Mouse (Mus musculus) neural tube, embryonic 12.5 days (tissue): ENCODE measurements around the gene Scyl3. TPM values are rescaled to one million over a fixed set of nuclear protein-coding genes. Genes with fewer than 3 reads are reported as not detected.

Experiments
- ATAC-seq: fragments of 200-750 bp; cut with Nextera tagmentation; 2 replicates; pipeline ENCODE4 v1.8.0; 2017; ENCODE audit warnings: low read depth, mild to moderate bottlenecking, moderate TSS enrichment, moderate library complexity; ENCODE audit not compliant: low FRiP score
- H3K27ac ChIP-seq: fragments of 300-500 bp; sonication (generic); 2 replicates; pipeline ENCODE4 v1.5.1; 2016
- H3K27me3 ChIP-seq: fragments of 300-500 bp; sonication (generic); replicated peaks from 2 replicates; pipeline ENCODE4 v1.6.1; 2016; ENCODE audit warnings: mild to moderate bottlenecking
- H3K36me3 ChIP-seq: fragments of 300-500 bp; sonication (generic); 2 replicates; pipeline ENCODE4 v1.6.1; 2016; ENCODE audit warnings: mild to moderate bottlenecking
- H3K4me1 ChIP-seq: fragments of 300-500 bp; sonication (generic); 2 replicates; pipeline ENCODE4 v1.6.1; 2016
- H3K4me2 ChIP-seq: fragments of 300-500 bp; sonication (generic); replicated peaks from 2 replicates; pipeline ENCODE4 v1.6.1; 2016; ENCODE audit warnings: mild to moderate bottlenecking
- H3K4me3 ChIP-seq: fragments of 300-500 bp; sonication (generic); 2 replicates; pipeline ENCODE4 v1.5.1; 2016
- H3K9ac ChIP-seq: fragments of 300-500 bp; sonication (generic); 2 replicates; pipeline ENCODE4 v1.6.1; 2016; ENCODE audit warnings: mild to moderate bottlenecking
- H3K9me3 ChIP-seq: fragments of 300-500 bp; sonication (generic); 2 replicates; pipeline ENCODE4 v1.6.1; 2016; ENCODE audit warnings: mild to moderate bottlenecking
- WGBS: fragments of 180-500 bp; shearing (Covaris S2); methylation state at CpG from one replicate; pipeline ENCODE4 v1.1.7; 2016; 5-methylcytosine and 5-hydroxymethylcytosine counted together
- polyA plus RNA-seq: library from polyadenylated mRNA; unstranded; fragments of >200 nt; fragmentation: Nextera tagmentation; extraction: Ambion mirVana; gene quantifications from 2 replicates; pipeline ENCODE4 v1.2.1, GENCODE M21; 2016

The Scyl3 gene
- polyA plus RNA-seq, 1 experiment from 2014 or later = 19.7 TPM

- H3K4me2 ChIP-seq = no peak overlapping the region
- H3K27ac ChIP-seq = no peak overlapping the region
- no peaks in the 10 kb centered on the region for H3K4me1 ChIP-seq
- no peaks in the 10 kb centered on the region for H3K27me3 ChIP-seq
- H3K36me3 ChIP-seq = peaks cover 6% of the 10 kb centered on the region
- ATAC-seq = no peak
- WGBS = 94% methylated on average over 2 of the region's 2 CpGs
- H3K9me3 ChIP-seq = no peaks in the 10 kb centered on the region
- H3K9ac ChIP-seq = no peak overlapping the region
- H3K4me3 ChIP-seq = no peak overlapping the region
Observed at GRCm38 (mm10) chr1:163975088-163975487, 46.2 kb downstream of the Scyl3 start.

GRCm38 (mm10) chr1:163976515-163976914 lies 47.6 kb downstream of the Scyl3 start:
- Histone ChIP-seq H3K4me1 (no peaks in the 10 kb centered on the region), H3K9me3 (no peaks in the 10 kb centered on the region), H3K27ac (no peak overlapping the region), H3K36me3 (peaks cover 8% of the 10 kb centered on the region), H3K9ac (no peak overlapping the region), H3K4me3 (no peak overlapping the region), H3K4me2 (no peak overlapping the region), H3K27me3 (no peaks in the 10 kb centered on the region)
- no peak for ATAC-seq
- WGBS = 81% methylated on average over 1 of the region's 1 CpGs

- H3K27me3 ChIP-seq = no peaks in the 10 kb centered on the region
Observed at GRCm38 (mm10) chr1:163992371-163992770, 63.5 kb downstream of the Scyl3 start.

GRCm38 (mm10) chr1:163994173-163994720 lies 65.3 kb downstream of the Scyl3 start:
- Histone ChIP-seq H3K4me2 (peak overlapping the region; percentile 70), H3K9ac (peak overlapping the region; percentile 69), H3K27ac (no peak overlapping the region), H3K9me3 (no peaks in the 10 kb centered on the region), H3K4me3 (peak overlapping the region; percentile 73), H3K36me3 (no peaks in the 10 kb centered on the region), H3K4me1 (peaks cover 4% of the 10 kb centered on the region; the same call in 1 of the 2 replicates), H3K27me3 (no peaks in the 10 kb centered on the region)
- peak; percentile 86 for ATAC-seq
- under 1% methylated on average over 38 of the region's 38 CpGs for WGBS

More at GRCm38 (mm10) chr1:163992371-163992770, 63.5 kb downstream of the Scyl3 start:
- H3K36me3 ChIP-seq = peaks cover 4% of the 10 kb centered on the region; the same call in 1 of the 2 replicates
- no peak overlapping the region for H3K4me3 ChIP-seq
- H3K27ac ChIP-seq = no peak overlapping the region
- peaks cover 4% of the 10 kb centered on the region; the same call in 1 of the 2 replicates for H3K4me1 ChIP-seq
- no peaks in the 10 kb centered on the region for H3K9me3 ChIP-seq
- WGBS = 92% methylated on average over 4 of the region's 4 CpGs
- H3K9ac ChIP-seq = no peak overlapping the region
- ATAC-seq = no peak
- H3K4me2 ChIP-seq = no peak overlapping the region

GRCm38 (mm10) chr1:163994721-163995608 lies 66.1 kb downstream of the Scyl3 start, which contains the start of the genes BC055324 and Mettl18:
TSS of gene BC055324 (minus strand) at chr1:163994796.
TSS of gene Mettl18 (plus strand) at chr1:163994889.
- peak within 1 kb of the TSS; percentile 70 for H3K4me2 ChIP-seq
- H3K9ac ChIP-seq = peak within 1 kb of the TSS; percentile 69
- 4% methylated on average over 43 of the region's 43 CpGs for WGBS
- no peaks in the 10 kb centered on the region for H3K27me3 ChIP-seq
- 0 out of 2 replicates have a peak within 1 kb of the TSS, but pooled peaks have one; percentile 8 for H3K27ac ChIP-seq
- ATAC-seq = peak; percentile 97
- peak within 1 kb of the TSS; percentile 73 for H3K4me3 ChIP-seq
- no peaks in the 10 kb centered on the region for H3K36me3 ChIP-seq
- H3K4me1 ChIP-seq = peaks cover 4% of the 10 kb centered on the region; the same call in 1 of the 2 replicates
- no peaks in the 10 kb centered on the region for H3K9me3 ChIP-seq

GRCm38 (mm10) chr1:163995609-163995913 lies 66.7 kb downstream of the Scyl3 start:
- H3K36me3 ChIP-seq = no peaks in the 10 kb centered on the region
- no peaks in the 10 kb centered on the region for H3K27me3 ChIP-seq
- H3K4me1 ChIP-seq = peaks cover 4% of the 10 kb centered on the region; the same call in 1 of the 2 replicates
- H3K9ac ChIP-seq = 0 out of 2 replicates have a peak overlapping the region, but pooled peaks have one; percentile 69
- peak overlapping the region; percentile 70 for H3K4me2 ChIP-seq
- no peak overlapping the region for H3K27ac ChIP-seq
- 62% methylated on average over 2 of the region's 2 CpGs for WGBS
- ATAC-seq = no peak
- peak overlapping the region; percentile 73; the same call in 1 of the 2 replicates for H3K4me3 ChIP-seq
- H3K9me3 ChIP-seq = no peaks in the 10 kb centered on the region

- 65% methylated on average over 6 of the region's 6 CpGs for WGBS
- no peaks in the 10 kb centered on the region for H3K4me1 ChIP-seq
- no peak overlapping the region for H3K4me2 ChIP-seq
- no peak overlapping the region for H3K4me3 ChIP-seq
- no peaks in the 10 kb centered on the region for H3K36me3 ChIP-seq
- H3K9ac ChIP-seq = no peak overlapping the region
- H3K27ac ChIP-seq = no peak overlapping the region
- no peaks in the 10 kb centered on the region for H3K27me3 ChIP-seq
- no peaks in the 10 kb centered on the region for H3K9me3 ChIP-seq
- no peak for ATAC-seq
Observed at GRCm38 (mm10) chr1:164001831-164002452, 73.0 kb downstream of the Scyl3 start.

GRCm38 (mm10) chr1:164004311-164004710 lies 75.4 kb downstream of the Scyl3 start:
- no peak for ATAC-seq
- Histone ChIP-seq H3K27me3 (no peaks in the 10 kb centered on the region), H3K4me1 (no peaks in the 10 kb centered on the region), H3K9ac (no peak overlapping the region), H3K4me2 (no peak overlapping the region), H3K36me3 (no peaks in the 10 kb centered on the region), H3K4me3 (no peak overlapping the region), H3K9me3 (no peaks in the 10 kb centered on the region), H3K27ac (no peak overlapping the region)
- whole genome bisulfite sequencing = 82% methylated on average over 3 of the region's 3 CpGs

Other genes with a start within 250 kb of the Scyl3 start
- not detected in 2 replicates for gene Mettl11b, start 203.9 kb upstream of the Scyl3 start, polyA plus RNA-seq
- 69.5 and 74.8 TPM in 2 replicates for gene Kifap3, start 149.5 kb upstream of the Scyl3 start, polyA plus RNA-seq
- gene BC055324, start 65.7 kb downstream of the Scyl3 start, polyA plus RNA-seq = 16.4 and 17.7 TPM in 2 replicates
- 8.0 and 9.6 TPM in 2 replicates for gene Mettl18, start 65.8 kb downstream of the Scyl3 start, polyA plus RNA-seq
- gene Sele, start 119.1 kb downstream of the Scyl3 start, polyA plus RNA-seq = not detected in 2 replicates
- gene Sell, start 132.9 kb downstream of the Scyl3 start, polyA plus RNA-seq = 0.11 and 0.32 TPM in 2 replicates
- gene Selp, start 186.2 kb downstream of the Scyl3 start, polyA plus RNA-seq = not detected in 2 replicates
- 0.24 TPM in 2 replicates for gene F5, start 222.7 kb downstream of the Scyl3 start, polyA plus RNA-seq